Mouse (Mus musculus) G1E (cell line): ENCODE data around the gene Tmub1.

Source experiments
- CTCF ChIP-seq: IDR thresholded peaks from 2 replicates; pipeline ENCODE4 v1.5.1; 2012; ENCODE audit warnings: low read depth, low read length, inconsistent platforms, mixed read lengths
- GATA1 ChIP-seq: IDR thresholded peaks from 2 replicates; pipeline ENCODE4 v1.6.1; 2012; ENCODE audit warnings: borderline replicate concordance, low read length, inconsistent platforms, mixed read lengths
- TAL1 ChIP-seq: conservative IDR thresholded peaks from 2 replicates; pipeline ENCODE4 v1.6.1; 2012; ENCODE audit warnings: low read depth, low read length, inconsistent platforms, mixed read lengths

DNA sequence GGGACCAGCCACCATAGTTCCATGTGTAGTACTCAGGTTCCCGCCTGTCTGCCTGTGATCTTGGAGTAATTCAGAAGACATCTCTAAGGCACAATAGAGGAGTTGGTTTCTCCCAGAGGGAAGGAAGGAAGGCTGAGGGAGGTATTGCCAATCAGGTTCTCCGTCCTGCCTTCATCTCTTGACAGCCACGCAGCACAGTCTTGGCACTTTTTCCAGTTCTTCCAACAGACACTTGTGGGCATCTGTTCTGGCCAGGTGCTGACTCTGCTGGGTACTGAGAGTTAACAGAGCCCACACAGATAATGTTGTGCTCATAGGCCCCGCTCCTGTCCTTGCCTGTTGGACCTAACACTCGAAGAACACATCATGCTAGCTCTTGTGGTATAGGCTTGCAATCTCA is 39.1 kb upstream of the Tmub1 start:
- TF ChIP-seq CTCF (no peak), TAL1 (no peak), GATA1 (no peak)
